17 mouse cellular contexts compared by ENCODE assay signal in genomic region chr14:34582740-34583427, GRCm38 (mm10). TPM values are rescaled to one million over a fixed set of nuclear protein-coding genes. Genes with fewer than 3 reads are reported as not detected.
DNase-seq lines count a peak whose midpoint lies in the region; ATAC-seq and TF ChIP-seq lines count a peak whose summit lies in the region.
"Had no signal": no experiment of that assay in that cellular context is flagged by ENCODE, and none has a peak within 500 bp of the region (broad histone marks: within the 10 kb centered on the region; RNA-seq: fewer than 3 reads in every experiment).

No protein-coding gene starts in this region.

- no peak overlapping the region for H3K4me2 ChIP-seq in limb, embryonic 14.5 days (replicated peaks; ENCODE audit: low read depth, low read length, severe bottlenecking)
- H3K4me2 ChIP-seq in heart, postnatal 0 days (ENCODE audit: low read depth, low read length) = peak overlapping the region; percentile 50
- no peak overlapping the region for H3K4me2 ChIP-seq in forebrain, postnatal 0 days (ENCODE audit: low read depth)
- H3K4me2 ChIP-seq: embryonic facial prominence, embryonic 15.5 days; forebrain, embryonic 13.5 days had no signal

- no peak for DNase-seq in limb, embryonic 14.5 days (ENCODE audit: low spot score)
- no peak for DNase-seq in limb, embryonic 10.5 days (ENCODE audit: low spot score)
- peak; percentile 77 to 84 for DNase-seq in heart, adult 9 months (ENCODE audit: low spot score in 2 of 2)
- DNase-seq in heart, postnatal 0 days (ENCODE audit: low spot score) = peak; percentile 91
- peak; percentile 78 to 83 for DNase-seq in kidney, postnatal 36 days
- DNase-seq in forebrain, postnatal 0 days = no peak
- DNase-seq in cerebellum, adult 9-10 months = no peak
- DNase-seq in c-Kit-positive CD71-positive TER-119-positive erythroid progenitor cells, embryonic 14.5 days (ENCODE audit: low spot score) = no peak
- DNase-seq: cerebellum, adult 2 months; liver; midbrain, embryonic 14.5 days; right cerebral cortex, postnatal 4 days; thymus, postnatal 14 days had no signal

- TF ChIP-seq EP300 in heart, postnatal 0 days (IDR thresholded peaks at IDR 0.05; ENCODE audit: low read depth) = peak; percentile 66

- no peaks in the 10 kb centered on the region for H3K9me3 ChIP-seq in limb, embryonic 14.5 days (ENCODE audit: control insufficient read depth, low read length)
- H3K9me3 ChIP-seq in limb, embryonic 10.5 days (replicated peaks) = no peaks in the 10 kb centered on the region
- H3K9me3 ChIP-seq in heart, postnatal 0 days (replicated peaks; ENCODE audit: control insufficient read depth, low read length) = no peaks in the 10 kb centered on the region
- H3K9me3 ChIP-seq in forebrain, postnatal 0 days (ENCODE audit: low read length) = no peaks in the 10 kb centered on the region
- H3K9me3 ChIP-seq: embryonic facial prominence, embryonic 15.5 days; forebrain, embryonic 13.5 days had no signal

- H3K36me3 ChIP-seq in limb, embryonic 14.5 days (ENCODE audit: control insufficient read depth, insufficient read depth, low read length) = no peaks in the 10 kb centered on the region
- no peaks in the 10 kb centered on the region for H3K36me3 ChIP-seq in limb, embryonic 10.5 days
- peaks cover 47% of the 10 kb centered on the region for H3K36me3 ChIP-seq in heart, postnatal 0 days (replicated peaks; ENCODE audit: control insufficient read depth, insufficient read depth, low read length)
- H3K36me3 ChIP-seq in forebrain, postnatal 0 days (ENCODE audit: insufficient read depth) = no peaks in the 10 kb centered on the region
- H3K36me3 ChIP-seq: embryonic facial prominence, embryonic 15.5 days had no signal

- H3K9ac ChIP-seq in limb, embryonic 14.5 days (ENCODE audit: low read depth, low read length, severe bottlenecking) = no peak overlapping the region
- peak overlapping the region; percentile 55; the same call in 1 of the 2 replicates for H3K9ac ChIP-seq in heart, postnatal 0 days (replicated peaks; ENCODE audit: low read depth, low read length)
- no peak overlapping the region for H3K9ac ChIP-seq in forebrain, postnatal 0 days
- H3K9ac ChIP-seq: embryonic facial prominence, embryonic 15.5 days; forebrain, embryonic 13.5 days had no signal

- H3K27me3 ChIP-seq in limb, embryonic 14.5 days (ENCODE audit: control insufficient read depth, insufficient read depth, low read length) = no peaks in the 10 kb centered on the region
- no peaks in the 10 kb centered on the region for H3K27me3 ChIP-seq in limb, embryonic 10.5 days (ENCODE audit: low read depth, poor library complexity, severe bottlenecking)
- no peaks in the 10 kb centered on the region for H3K27me3 ChIP-seq in heart, postnatal 0 days (ENCODE audit: control insufficient read depth, insufficient read depth, low read length)
- H3K27me3 ChIP-seq in forebrain, postnatal 0 days (ENCODE audit: insufficient read depth, low read length) = no peaks in the 10 kb centered on the region
- H3K27me3 ChIP-seq: embryonic facial prominence, embryonic 15.5 days; forebrain, embryonic 13.5 days had no signal

- TF ChIP-seq POLR2A in limb, embryonic 14.5 days (IDR thresholded peaks at IDR 0.05; ENCODE audit: borderline replicate concordance, extremely low read depth, insufficient read depth, insufficient read length) = no peak

- no peak for TF ChIP-seq CTCF in heart, postnatal 0 days (IDR thresholded peaks at IDR 0.05; ENCODE audit: low read depth)
- no peak for TF ChIP-seq CTCF in forebrain, postnatal 0 days (IDR thresholded peaks at IDR 0.05; ENCODE audit: low read depth)

- no peaks in the 10 kb centered on the region for H3K4me1 ChIP-seq in limb, embryonic 14.5 days (ENCODE audit: control insufficient read depth, insufficient read depth, low read length)
- H3K4me1 ChIP-seq in limb, embryonic 10.5 days = no peaks in the 10 kb centered on the region
- H3K4me1 ChIP-seq in heart, postnatal 0 days (ENCODE audit: control insufficient read depth, insufficient read depth) = peaks cover 30% of the 10 kb centered on the region; the same call in 1 of the 2 replicates
- H3K4me1 ChIP-seq in forebrain, postnatal 0 days (ENCODE audit: insufficient read depth) = no peaks in the 10 kb centered on the region
- H3K4me1 ChIP-seq: embryonic facial prominence, embryonic 15.5 days; forebrain, embryonic 13.5 days had no signal

- ATAC-seq in limb, embryonic 14.5 days (ENCODE audit: low FRiP score, low read depth) = 0 out of 2 replicates have a peak, but pooled peaks have one; percentile 9
- peak; percentile 77 for ATAC-seq in heart, postnatal 0 days (ENCODE audit: insufficient read depth, low read depth)
- ATAC-seq in forebrain, postnatal 0 days = no peak
- ATAC-seq: forebrain, embryonic 13.5 days had no signal

- WGBS in limb, embryonic 14.5 days = 63% methylated on average over 3 of the region's 3 CpGs
- 76% methylated on average over 3 of the region's 3 CpGs for WGBS in limb, embryonic 10.5 days
- 29% methylated on average over 3 of the region's 3 CpGs for WGBS in heart, postnatal 0 days
- WGBS in forebrain, postnatal 0 days = 61% methylated on average over 3 of the region's 3 CpGs

- no peak overlapping the region for H3K4me3 ChIP-seq in limb, embryonic 14.5 days (replicated peaks; ENCODE audit: low read length)
- no peak overlapping the region for H3K4me3 ChIP-seq in limb, embryonic 10.5 days
- H3K4me3 ChIP-seq in heart, postnatal 0 days (ENCODE audit: low read depth, low read length) = peak overlapping the region; percentile 23; the same call in 1 of the 2 replicates
- H3K4me3 ChIP-seq in forebrain, postnatal 0 days (ENCODE audit: low read depth, low read length) = no peak overlapping the region
- H3K4me3 ChIP-seq: embryonic facial prominence, embryonic 15.5 days; forebrain, embryonic 13.5 days had no signal

- H3K27ac ChIP-seq in limb, embryonic 14.5 days (replicated peaks; ENCODE audit: low read depth, low read length) = no peak overlapping the region
- no peak overlapping the region for H3K27ac ChIP-seq in limb, embryonic 10.5 days
- peak overlapping the region; percentile 100 for H3K27ac ChIP-seq in heart, postnatal 0 days (ENCODE audit: low read depth)
- H3K27ac ChIP-seq in forebrain, postnatal 0 days (ENCODE audit: low read depth, low read length) = no peak overlapping the region
- H3K27ac ChIP-seq: embryonic facial prominence, embryonic 15.5 days; forebrain, embryonic 13.5 days had no signal

RNA-seq across cellular contexts. Expression of gene Ldb3, which starts 5.6 kb away (rescaled TPM):
- polyA plus RNA-seq in limb, embryonic 14.5 days (2012; rRNA removed) = 37.7 and 44.1 TPM in 2 replicates
- 20.0 and 26.6 TPM in 2 replicates for polyA plus RNA-seq in limb, embryonic 14.5 days (2014; fragmentation: Nextera tagmentation; extraction: Ambion mirVana)
- polyA plus RNA-seq in limb, embryonic 10.5 days (2016; fragmentation: Nextera tagmentation; extraction: Ambion mirVana) = 0.11 and 0.48 TPM in 2 replicates
- total RNA-seq in heart, postnatal 0 days (2014; rRNA removed; ENCODE audit: low replicate concordance) = 518 and 526 TPM in 2 replicates
- polyA plus RNA-seq in heart, postnatal 0 days (2015; fragmentation: Nextera tagmentation; extraction: Ambion mirVana) = 376 and 380 TPM in 2 replicates
- 1.3 and 2.0 TPM in 2 replicates for total RNA-seq in forebrain, postnatal 0 days (2014; rRNA removed)
- 0.70 and 0.90 TPM in 2 replicates for polyA plus RNA-seq in forebrain, postnatal 0 days (2015; fragmentation: Nextera tagmentation; extraction: Ambion mirVana)
- total RNA-seq: MEL had no signal

RNA-seq across cellular contexts. Expression of gene Opn4, which starts 17.1 kb away (rescaled TPM):
- polyA plus RNA-seq in limb, embryonic 14.5 days (2012; rRNA removed) = 0.09 and 0.38 TPM in 2 replicates
- polyA plus RNA-seq in limb, embryonic 14.5 days (2014; fragmentation: Nextera tagmentation; extraction: Ambion mirVana) = 0.25 and 0.50 TPM in 2 replicates
- not detected in 2 replicates for polyA plus RNA-seq in limb, embryonic 10.5 days (2016; fragmentation: Nextera tagmentation; extraction: Ambion mirVana)
- 5.9 and 8.6 TPM in 2 replicates for total RNA-seq in heart, postnatal 0 days (2014; rRNA removed; ENCODE audit: low replicate concordance)
- 8.4 and 8.7 TPM in 2 replicates for polyA plus RNA-seq in heart, postnatal 0 days (2015; fragmentation: Nextera tagmentation; extraction: Ambion mirVana)
- total RNA-seq in forebrain, postnatal 0 days (2014; rRNA removed) = 0.14 TPM in 1 of 2 replicates, not detected in the other
- polyA plus RNA-seq in forebrain, postnatal 0 days (2015; fragmentation: Nextera tagmentation; extraction: Ambion mirVana) = 0.11 TPM in 1 of 2 replicates, not detected in the other
- total RNA-seq: MEL had no signal
- polyA plus RNA-seq: forebrain, embryonic 13.5 days; midbrain, embryonic 14.5 days; stomach, embryonic 14.5 days had no signal

Comparison
In these comparisons a context has a peak if more than half of its experiments do, and no peak if none do; other contexts are left out.
1. RNA of gene Ldb3, which starts 5.6 kb away (polyA plus RNA-seq): 376 to 380 TPM in heart, postnatal 0 days and 20.0 to 44.1 TPM in limb, embryonic 14.5 days; 0.70 to 0.90 TPM in forebrain, postnatal 0 days and 0.11 to 0.48 TPM in limb, embryonic 10.5 days; every median in the first group is over 10 times any median in the second.
2. DNase-seq: peak in heart, adult 9 months (2 of 2), heart, postnatal 0 days (single experiment) and kidney, postnatal 36 days (2 of 2); none in limb, embryonic 14.5 days (single experiment), limb, embryonic 10.5 days (single experiment), forebrain, postnatal 0 days (single experiment), cerebellum, adult 9-10 months (single experiment) and c-Kit-positive CD71-positive TER-119-positive erythroid progenitor cells, embryonic 14.5 days (single experiment).